Mouse (Mus musculus): ENCODE data around the gene Snrpd3. TPM values are rescaled to one million over a fixed set of nuclear protein-coding genes. Genes with fewer than 3 reads are reported as not detected.

The Snrpd3 gene
- total RNA-seq, 1 experiment = 124 TPM

DNA sequence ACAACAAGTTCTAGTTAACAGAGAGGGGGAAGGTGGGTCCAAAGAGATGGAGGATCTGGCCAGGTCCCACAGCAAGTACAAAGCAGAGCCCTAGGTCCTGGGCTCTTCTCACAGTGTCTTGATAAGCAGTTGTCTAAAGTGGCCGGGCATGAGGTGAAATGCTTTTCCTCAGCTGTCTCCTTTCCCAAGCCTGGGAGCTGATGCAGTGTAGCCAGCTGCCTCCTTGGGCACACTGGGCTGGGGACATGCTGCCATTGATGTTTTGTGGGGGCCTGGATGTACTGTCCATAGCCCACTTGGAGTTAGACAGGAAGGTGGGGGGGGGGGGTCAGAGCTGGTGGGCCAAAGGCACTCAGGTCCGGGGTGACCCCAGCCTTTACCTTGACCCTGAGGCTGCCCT, 34.8 kb downstream of the Snrpd3 start:
- TF ChIP-seq CHD2 (IDR thresholded peaks at IDR 0.05; ENCODE audit: low read depth, low read length) (no peak), HCFC1 (IDR thresholded peaks at IDR 0.05; ENCODE audit: borderline replicate concordance, insufficient read depth, low read length) (no peak)
- in situ Hi-C loops (cut with MboI; ENCODE audit: low sequenced_read_pairs in 2 of 2, unreplicated experiment in 2 of 2) = no loop called here

GRCm38 (mm10) chr10:75552701-75553450, 35.5 kb downstream of the Snrpd3 start:
- peaks cover 2 to 13% of the 10 kb centered on the region in 2 experiments; a peak in 2 of 4 replicates for H3K4me1 ChIP-seq (ENCODE audit: control insufficient read depth in 2 of 2, insufficient read depth in 2 of 2, low read length in 2 of 2, poor library complexity in 1 of 2)
- no peak overlapping the region for H3K27ac ChIP-seq (ENCODE audit: insufficient read depth, low read depth, low read length, poor library complexity, severe bottlenecking)
- no peaks in the 10 kb centered on the region for H3K36me3 ChIP-seq (ENCODE audit: control insufficient read depth, insufficient read depth, low read length, poor library complexity, severe bottlenecking)
- TF ChIP-seq ZNF384 (IDR thresholded peaks at IDR 0.05; ENCODE audit: low read depth, low read length) (no peak), ZC3H11A (IDR thresholded peaks at IDR 0.05; ENCODE audit: borderline replicate concordance, low read depth, low read length) (no peak), HCFC1 (IDR thresholded peaks at IDR 0.05; ENCODE audit: borderline replicate concordance, insufficient read depth, low read length) (no peak), CHD2 (IDR thresholded peaks at IDR 0.05; ENCODE audit: low read depth, low read length) (no peak), MAFK (IDR thresholded peaks at IDR 0.05; ENCODE audit: insufficient read depth, low read depth, low read length) (no peak)
- in situ Hi-C loops (cut with MboI; ENCODE audit: low sequenced_read_pairs in 2 of 2, unreplicated experiment in 2 of 2) = no loop called here
- no peak for DNase-seq (ENCODE audit: low read depth, low spot score)
- no peaks in the 10 kb centered on the region for H3K9me3 ChIP-seq (ENCODE audit: control insufficient read depth, insufficient read depth, low read depth, low read length)
- no peak overlapping the region for H3K4me3 ChIP-seq (ENCODE audit: insufficient read depth in 1 of 2, low read depth in 1 of 2, low read length in 2 of 2, poor library complexity in 1 of 2, severe bottlenecking in 1 of 2)
- no peak overlapping the region for H3K9ac ChIP-seq (ENCODE audit: insufficient read depth, low read depth, low read length, poor library complexity, severe bottlenecking)

More for the DNA sequence above, 34.8 kb downstream of the Snrpd3 start:
- H3K4me1 ChIP-seq (ENCODE audit: control insufficient read depth in 2 of 2, insufficient read depth in 2 of 2, low read length in 2 of 2, poor library complexity in 1 of 2) = peaks cover 2 to 13% of the 10 kb centered on the region in 2 experiments; a peak in 2 of 4 replicates
- DNase-seq (ENCODE audit: low read depth, low spot score) = no peak
- H3K27ac ChIP-seq (ENCODE audit: insufficient read depth, low read depth, low read length, poor library complexity, severe bottlenecking) = no peak overlapping the region
- no peak overlapping the region for H3K4me3 ChIP-seq (ENCODE audit: insufficient read depth in 1 of 2, low read depth in 1 of 2, low read length in 2 of 2, poor library complexity in 1 of 2, severe bottlenecking in 1 of 2)
- H3K9me3 ChIP-seq (ENCODE audit: control insufficient read depth, insufficient read depth, low read depth, low read length) = no peaks in the 10 kb centered on the region
- H3K9ac ChIP-seq (ENCODE audit: insufficient read depth, low read depth, low read length, poor library complexity, severe bottlenecking) = no peak overlapping the region
- H3K36me3 ChIP-seq (ENCODE audit: control insufficient read depth, insufficient read depth, low read length, poor library complexity, severe bottlenecking) = no peaks in the 10 kb centered on the region

DNA sequence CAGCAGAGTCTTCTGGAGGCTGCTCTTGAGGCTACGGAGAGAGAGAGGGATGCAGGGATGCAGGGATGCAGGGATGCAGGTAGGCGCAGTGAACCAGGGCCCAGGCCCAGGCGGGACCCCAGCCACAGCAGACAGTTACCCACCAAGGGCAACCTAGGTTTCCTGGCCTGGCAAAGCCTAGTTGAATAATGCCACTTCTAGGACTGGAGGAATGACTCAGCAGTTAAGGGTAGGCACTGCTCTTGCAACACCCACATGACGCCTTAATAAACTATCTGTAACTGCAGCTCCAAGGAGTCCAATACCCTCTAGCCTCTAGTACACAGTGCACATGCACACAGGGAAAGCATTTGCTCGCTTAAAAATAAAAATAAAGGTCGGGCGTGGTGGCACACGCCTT, 36.7 kb downstream of the Snrpd3 start:
- no peak overlapping the region for H3K4me3 ChIP-seq (ENCODE audit: insufficient read depth in 1 of 2, low read depth in 1 of 2, low read length in 2 of 2, poor library complexity in 1 of 2, severe bottlenecking in 1 of 2)
- in situ Hi-C loops (cut with MboI; ENCODE audit: low sequenced_read_pairs in 2 of 2, unreplicated experiment in 2 of 2) = no loop called here
- H3K36me3 ChIP-seq (ENCODE audit: control insufficient read depth, insufficient read depth, low read length, poor library complexity, severe bottlenecking) = no peaks in the 10 kb centered on the region
- H3K9me3 ChIP-seq (ENCODE audit: control insufficient read depth, insufficient read depth, low read depth, low read length) = no peaks in the 10 kb centered on the region
- no peak overlapping the region for H3K27ac ChIP-seq (ENCODE audit: insufficient read depth, low read depth, low read length, poor library complexity, severe bottlenecking)
- peaks cover 3 to 14% of the 10 kb centered on the region in 2 experiments; a peak in 2 of 4 replicates for H3K4me1 ChIP-seq (ENCODE audit: control insufficient read depth in 2 of 2, insufficient read depth in 2 of 2, low read length in 2 of 2, poor library complexity in 1 of 2)
- no peak overlapping the region for H3K9ac ChIP-seq (ENCODE audit: insufficient read depth, low read depth, low read length, poor library complexity, severe bottlenecking)
- DNase-seq (ENCODE audit: low read depth, low spot score) = no peak
- TF ChIP-seq HCFC1 (IDR thresholded peaks at IDR 0.05; ENCODE audit: borderline replicate concordance, insufficient read depth, low read length) (no peak), MAFK (IDR thresholded peaks at IDR 0.05; ENCODE audit: insufficient read depth, low read depth, low read length) (peak; percentile 34; the same call in 1 of the 2 replicates), ZC3H11A (IDR thresholded peaks at IDR 0.05; ENCODE audit: borderline replicate concordance, low read depth, low read length) (no peak)

GRCm38 (mm10) chr10:75555557-75555956, 38.2 kb downstream of the Snrpd3 start:
- in situ Hi-C loops (cut with MboI; ENCODE audit: low sequenced_read_pairs in 2 of 2, unreplicated experiment in 2 of 2) = no loop called here
- no peaks in the 10 kb centered on the region for H3K36me3 ChIP-seq (ENCODE audit: control insufficient read depth, insufficient read depth, low read length, poor library complexity, severe bottlenecking)
- H3K27ac ChIP-seq (ENCODE audit: insufficient read depth, low read depth, low read length, poor library complexity, severe bottlenecking) = no peak overlapping the region
- no peak for TF ChIP-seq MAFK (IDR thresholded peaks at IDR 0.05; ENCODE audit: insufficient read depth, low read depth, low read length)
- no peak for TF ChIP-seq CHD2 (IDR thresholded peaks at IDR 0.05; ENCODE audit: low read depth, low read length)
- no peak for TF ChIP-seq HCFC1 (IDR thresholded peaks at IDR 0.05; ENCODE audit: borderline replicate concordance, insufficient read depth, low read length)
- TF ChIP-seq ZNF384 (IDR thresholded peaks at IDR 0.05; ENCODE audit: low read depth, low read length) = no peak
- TF ChIP-seq ZC3H11A (IDR thresholded peaks at IDR 0.05; ENCODE audit: borderline replicate concordance, low read depth, low read length) = no peak
- DNase-seq (ENCODE audit: low read depth, low spot score) = no peak
- H3K4me1 ChIP-seq (ENCODE audit: control insufficient read depth in 2 of 2, insufficient read depth in 2 of 2, low read length in 2 of 2, poor library complexity in 1 of 2) = peaks cover 5 to 21% of the 10 kb centered on the region in 2 experiments; a peak in 2 of 4 replicates
- H3K4me3 ChIP-seq (ENCODE audit: insufficient read depth in 1 of 2, low read depth in 1 of 2, low read length in 2 of 2, poor library complexity in 1 of 2, severe bottlenecking in 1 of 2) = no peak overlapping the region
- no peaks in the 10 kb centered on the region for H3K9me3 ChIP-seq (ENCODE audit: control insufficient read depth, insufficient read depth, low read depth, low read length)
- no peak overlapping the region for H3K9ac ChIP-seq (ENCODE audit: insufficient read depth, low read depth, low read length, poor library complexity, severe bottlenecking)
